Mouse (Mus musculus) left cerebral cortex, postnatal 25 days (tissue): ENCODE data around the gene Fxyd3. TPM values are rescaled to one million over a fixed set of nuclear protein-coding genes. Genes with fewer than 3 reads are reported as not detected.

Experiments used
- DNase-seq, 2 experiments: peaks; one replicate each; pipeline ENCODE4 v3.0.0; 2022; ENCODE audit warnings: low spot score in 2 of 2, mixed read lengths in 1 of 2
- intact Hi-C: fragments of 180-260 bp; cut with DNase I; formaldehyde crosslinking; loops from one replicate; pipeline ENCODE4 v1.15.1; 2025
- total RNA-seq, 2 experiments: library from RNA; stranded (reverse); gene quantifications; 2 replicates each; pipeline ENCODE4 v1.2.3; 2021

Fxyd3 gene
- total RNA-seq, 2 experiments from 2014 or later = not detected

DNA sequence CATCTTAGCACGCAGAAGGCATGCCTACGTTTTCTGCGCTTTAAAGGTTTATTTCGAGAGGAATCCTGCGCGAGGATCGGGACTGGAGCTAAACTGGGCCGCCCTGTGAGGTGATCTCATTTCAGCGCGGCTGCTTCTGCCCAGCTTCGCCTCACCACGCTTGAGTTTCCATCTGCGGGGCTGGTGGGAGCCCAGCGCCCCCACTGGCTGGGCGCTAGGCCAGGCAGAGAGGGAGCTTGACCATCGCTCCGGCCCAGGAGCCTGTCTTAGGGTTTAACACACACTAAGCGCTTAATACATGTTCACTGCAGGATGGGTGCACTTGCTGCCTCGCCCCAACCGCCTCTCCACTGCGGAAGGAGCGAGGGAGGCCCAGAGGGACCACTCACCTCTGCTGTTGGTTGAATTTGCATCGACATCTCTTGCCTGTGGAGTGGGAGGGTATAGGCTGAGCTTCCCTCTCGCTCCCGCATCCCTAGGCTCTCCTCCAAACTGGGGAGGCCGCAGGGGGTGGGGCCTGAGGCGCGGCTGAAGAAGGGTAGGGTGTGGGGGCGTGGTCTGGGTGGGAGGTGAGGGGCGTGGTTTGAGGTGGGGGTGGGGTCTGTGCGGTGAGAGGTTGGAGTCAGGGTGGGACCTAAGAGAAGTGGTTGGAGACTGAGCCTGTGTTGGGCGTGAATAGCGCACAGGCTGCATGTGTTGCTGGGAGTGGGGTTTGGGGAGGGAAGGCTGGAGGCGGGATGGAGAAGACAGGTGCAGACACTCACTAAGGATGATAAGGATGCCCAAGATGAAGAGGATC, 23.7 kb downstream of the Fxyd3 start:
- intact Hi-C loops = no loop called here
- peak; percentile 74 to 92 for DNase-seq

DNA sequence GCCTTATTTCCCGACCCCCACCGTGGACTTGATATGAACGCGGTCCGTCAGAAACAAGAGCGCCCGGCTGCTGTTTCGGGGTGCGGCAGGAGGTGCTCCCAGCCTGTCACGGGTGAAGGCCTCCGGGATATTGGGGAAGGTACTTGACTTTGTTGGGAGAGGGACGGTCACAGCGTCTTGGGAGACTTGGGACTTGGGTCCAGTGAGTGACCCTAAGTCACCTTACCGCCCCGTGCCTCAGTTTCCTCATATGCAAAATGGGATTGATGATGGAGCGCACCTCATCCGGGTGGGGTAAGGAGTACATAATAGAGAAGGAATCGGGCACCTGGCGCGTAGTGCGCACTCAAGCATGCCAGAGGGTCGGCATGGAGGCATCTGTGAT, 24.3 kb downstream of the Fxyd3 start:
- intact Hi-C loops = no loop called here
- no peak for DNase-seq

DNA sequence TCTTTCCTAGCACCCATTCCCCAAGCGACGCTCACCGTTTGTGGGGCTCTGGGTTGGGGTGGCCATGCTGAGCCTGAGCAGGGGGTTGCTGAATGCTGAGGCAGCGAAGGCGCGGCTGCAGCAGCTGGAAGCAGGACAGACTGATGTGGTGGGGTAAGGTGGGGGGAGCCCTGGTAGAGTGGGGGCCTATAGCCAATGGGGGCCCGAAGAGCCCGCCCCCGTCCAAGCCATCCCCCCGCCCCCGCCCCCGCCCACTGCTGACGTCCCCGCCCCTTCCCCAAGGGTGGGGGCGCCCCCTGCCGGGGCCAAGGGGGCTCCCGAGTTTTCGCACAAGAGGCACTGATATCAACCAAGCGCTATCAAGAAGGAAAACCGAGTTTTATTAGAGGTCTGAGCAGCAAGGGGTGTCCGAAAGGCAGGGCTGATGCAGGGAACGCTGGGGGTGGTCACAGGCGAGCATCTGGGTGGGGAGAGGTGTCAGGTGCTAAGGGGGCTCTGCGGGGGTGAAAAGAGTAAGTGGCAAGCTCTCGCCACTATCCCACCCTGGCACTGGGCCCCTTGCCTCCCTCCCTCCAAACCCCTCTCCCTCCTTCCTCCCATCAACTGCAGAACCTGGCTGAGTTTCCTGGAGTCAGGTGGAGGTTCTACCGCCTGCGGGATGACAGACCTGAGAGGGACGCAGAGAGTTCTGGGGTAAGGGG, 25.0 kb downstream of the Fxyd3 start, which contains the start of gene Fxyd7:
Gene Fxyd7, minus strand, starts transcription at position 147 of the 701 bp plus-strand sequence.
- peak; percentile 12 to 44 for DNase-seq
- intact Hi-C loops = no loop called here

DNA sequence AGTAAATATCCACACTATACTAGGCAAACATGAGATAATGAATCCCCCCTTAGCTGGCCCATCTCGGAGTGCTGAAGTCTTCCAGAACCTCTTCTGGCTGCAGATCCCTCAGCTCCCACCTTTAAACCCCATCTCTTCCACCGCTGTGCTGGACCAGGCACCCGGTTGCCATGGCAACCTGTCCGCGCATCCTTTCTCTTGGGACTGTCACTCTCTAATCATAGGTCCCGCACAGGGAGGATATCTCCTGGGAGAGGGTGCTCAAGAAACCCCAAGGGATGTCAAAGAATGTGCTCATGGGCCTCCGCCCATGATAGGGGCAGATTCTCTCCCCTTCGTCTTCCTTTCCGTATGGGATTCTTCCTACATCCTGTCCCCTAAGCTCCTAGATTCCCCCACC, 25.6 kb downstream of the Fxyd3 start:
- DNase-seq = peak; percentile 71 to 81
- intact Hi-C loops = loop anchor here (1.0 kb wide), 2 partner anchors 33 to 94 kb away; no protein-coding TSS in a partner anchor

DNA sequence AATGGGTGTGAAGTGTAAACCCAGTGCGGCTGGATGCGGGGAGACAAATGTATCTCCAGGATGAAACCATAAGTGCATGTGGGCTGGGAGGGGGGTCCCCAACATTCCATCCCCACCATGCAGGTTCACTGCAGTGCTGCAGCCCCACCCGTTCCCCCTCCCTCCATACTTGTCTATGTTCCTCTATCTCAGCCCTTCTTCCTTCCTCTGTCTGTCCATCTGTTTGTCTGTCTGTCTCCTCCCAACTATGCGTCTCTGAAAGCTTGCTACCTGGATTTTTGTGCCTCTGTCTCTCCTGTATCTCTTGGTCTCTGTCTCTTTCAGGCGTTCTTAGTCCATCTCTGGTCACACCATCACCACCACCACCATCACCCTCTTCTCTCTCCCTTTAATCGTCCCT, 26.0 kb downstream of the Fxyd3 start:
- peak in 1 of 2 experiments; percentile 16 for DNase-seq
- intact Hi-C loops = loop anchor here (1.0 kb wide), 2 partner anchors 32 to 93 kb away; no protein-coding TSS in a partner anchor

DNA sequence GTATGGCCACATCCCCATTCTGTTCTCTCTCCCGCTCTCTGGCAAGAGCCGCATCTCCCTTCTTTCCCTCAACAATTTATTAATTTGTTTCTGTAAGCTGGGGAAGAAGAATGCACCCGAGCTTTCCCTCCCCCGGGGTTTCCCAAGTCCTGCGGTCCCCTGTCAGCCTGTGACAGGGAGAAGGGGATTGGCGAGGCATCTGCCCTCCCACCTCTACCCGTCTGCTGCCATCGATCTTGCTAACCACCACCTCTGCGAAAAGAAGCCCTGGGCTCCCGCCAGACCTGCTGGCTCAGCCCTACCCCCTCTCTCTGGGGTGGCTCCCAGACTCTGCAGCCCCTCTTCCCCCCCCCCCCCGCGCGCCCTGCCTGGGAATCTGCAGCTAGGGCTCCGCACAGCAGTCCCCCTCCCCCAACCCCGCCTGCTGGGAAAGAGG, 26.6 kb downstream of the Fxyd3 start:
- DNase-seq = peak; percentile 61 to 85
- intact Hi-C loops = loop anchor here (1.0 kb wide), 2 partner anchors 32 to 93 kb away; no protein-coding TSS in a partner anchor

DNA sequence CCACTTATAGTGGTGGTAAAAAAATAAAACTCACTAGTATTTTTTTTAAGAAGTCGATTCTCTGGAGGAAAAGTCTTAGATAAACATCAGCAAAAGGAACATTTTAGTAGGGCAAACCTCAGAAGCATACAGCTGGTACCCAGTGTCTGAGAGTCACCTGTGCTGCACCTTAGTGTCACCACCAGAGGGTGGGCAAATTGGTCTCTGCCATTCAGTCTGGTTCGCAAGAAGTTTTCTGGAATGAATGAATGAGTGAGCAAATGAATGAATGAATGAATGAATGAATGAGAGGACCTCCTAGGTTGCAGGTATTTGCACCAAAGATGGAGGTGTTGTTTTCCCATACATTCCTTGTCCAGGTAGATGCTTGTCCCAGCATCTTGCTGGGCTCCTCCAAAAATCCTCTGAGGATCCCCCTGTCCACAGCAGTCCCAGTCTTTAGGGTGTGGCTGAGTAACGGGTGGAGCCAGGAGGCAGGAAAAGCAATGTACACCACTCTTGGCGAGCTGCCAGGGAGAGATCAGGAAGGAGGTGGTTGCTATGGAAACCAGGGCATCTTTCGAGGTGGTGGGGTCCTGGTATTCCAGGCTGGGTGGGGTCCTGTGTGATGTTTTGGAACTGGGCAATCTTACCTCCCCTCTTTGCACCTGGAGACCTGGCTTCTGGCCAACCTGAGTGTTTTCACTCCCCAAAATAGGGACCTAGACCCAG, 27.2 kb downstream of the Fxyd3 start:
- intact Hi-C loops = no loop called here
- peak in 1 of 2 experiments; percentile 64 for DNase-seq

DNA sequence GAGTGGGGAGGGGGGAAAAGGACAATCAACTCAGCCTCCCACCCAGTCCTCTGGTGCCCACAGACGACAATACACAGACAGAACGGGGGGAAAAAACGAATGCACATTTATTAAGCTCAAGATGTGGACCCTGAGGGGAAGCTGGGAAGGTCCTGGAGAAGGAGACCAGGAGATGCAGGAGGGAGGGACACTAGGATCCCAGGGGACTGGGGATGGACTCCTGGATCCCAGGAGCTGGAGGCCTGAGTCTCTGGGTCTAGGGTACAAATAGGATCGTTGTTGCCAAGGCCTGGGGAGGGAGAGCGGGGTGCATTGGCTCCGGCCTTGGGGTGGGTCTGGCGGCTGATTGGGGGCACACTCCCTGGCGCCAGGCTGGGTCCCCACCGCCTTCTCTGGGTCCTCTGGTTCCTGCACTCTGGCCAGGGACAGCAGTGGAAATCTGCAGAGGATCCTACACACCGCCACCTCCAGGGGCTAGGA, 34.0 kb downstream of the Fxyd3 start, which contains the start of gene Fxyd5:
Gene Fxyd5, minus strand, starts transcription at position 51 of the 480 bp plus-strand sequence.
- no peak for DNase-seq
- intact Hi-C loops = no loop called here

DNA sequence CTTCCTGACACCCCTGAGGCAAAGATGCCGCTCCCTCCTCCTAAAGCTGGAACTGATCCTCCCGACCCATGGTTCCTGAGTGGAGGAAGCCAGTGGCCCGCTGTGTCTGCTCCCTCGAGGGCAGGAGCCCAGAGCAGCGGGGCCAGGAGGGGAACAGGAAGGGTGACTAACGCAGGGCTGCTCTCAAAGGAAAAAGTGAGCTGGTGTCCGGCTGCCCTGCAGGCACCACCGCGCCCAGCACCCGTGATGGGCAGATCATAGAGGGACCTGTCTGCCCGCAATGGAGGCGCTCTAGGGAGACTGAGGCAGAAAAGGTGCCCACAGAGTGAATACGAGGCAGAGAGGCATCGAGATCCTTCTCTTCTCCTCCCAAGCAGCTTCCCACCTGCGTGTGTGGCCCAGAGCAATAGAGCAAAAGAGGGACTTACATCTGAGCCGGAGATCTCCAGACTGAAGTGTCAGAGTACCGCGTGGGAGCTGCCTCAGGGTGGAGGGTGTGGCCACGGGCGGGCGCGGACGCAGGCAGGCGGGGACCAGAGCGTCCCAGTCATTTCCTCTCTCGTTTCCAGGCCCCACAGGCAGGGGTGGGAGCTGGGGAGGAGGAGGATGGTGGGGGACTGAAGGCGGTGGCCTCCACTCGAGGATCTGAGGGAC, 34.7 kb downstream of the Fxyd3 start:
- intact Hi-C loops = no loop called here
- DNase-seq = no peak

DNA sequence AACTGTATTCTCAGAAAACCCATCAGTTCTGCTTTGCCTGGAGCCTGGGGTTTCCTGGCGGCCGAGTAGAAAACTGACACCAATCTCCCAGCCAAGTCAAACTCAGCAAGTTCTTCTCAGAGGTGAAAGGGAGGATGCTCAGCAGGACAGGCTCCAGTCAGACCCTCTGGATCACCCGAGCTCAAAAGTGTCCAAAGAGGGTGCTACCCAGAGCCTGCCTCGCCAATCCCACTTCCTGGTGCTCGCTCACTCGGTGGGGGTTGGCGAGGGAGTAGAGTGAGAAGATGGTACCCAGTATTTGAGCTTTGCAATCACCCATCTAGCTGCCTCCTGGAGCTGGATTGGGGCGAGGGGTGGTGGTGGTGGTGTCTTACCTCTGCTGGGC, 35.5 kb downstream of the Fxyd3 start:
- intact Hi-C loops = no loop called here
- DNase-seq = no peak

DNA sequence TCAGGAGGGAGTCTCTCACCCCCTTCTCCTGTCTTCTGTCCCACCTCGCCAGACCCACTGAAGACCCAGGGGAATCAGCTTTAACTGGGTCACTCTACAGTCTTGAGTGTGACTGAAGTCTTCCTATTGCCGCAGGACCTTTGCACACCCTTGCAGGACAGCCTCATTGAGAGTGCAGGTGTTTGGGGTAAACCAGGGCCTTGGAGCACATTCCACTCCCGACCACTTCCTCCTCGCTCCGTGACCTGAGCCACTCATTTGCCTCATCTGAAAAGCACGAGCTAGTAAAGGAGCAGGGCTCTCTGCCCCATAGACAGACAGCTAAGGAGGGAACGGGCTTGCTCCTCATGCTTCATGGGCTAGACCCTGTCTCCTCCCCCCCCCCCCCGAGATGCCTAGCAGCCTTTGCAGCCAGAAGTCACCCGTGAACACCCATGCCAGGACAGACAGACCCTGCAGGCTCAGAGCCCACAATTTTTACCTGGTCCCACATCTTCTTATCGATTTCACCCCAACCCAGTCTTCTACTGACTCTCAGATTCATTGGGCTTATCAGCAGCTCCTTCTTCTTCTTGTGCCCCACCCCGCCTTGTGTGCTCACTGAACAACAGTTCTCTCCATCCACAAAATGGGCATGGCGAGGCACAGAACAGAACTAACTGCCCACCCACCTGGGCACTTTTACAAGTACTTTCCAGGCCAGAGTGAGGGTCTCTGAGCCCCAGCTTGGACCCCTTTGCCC, 36.1 kb downstream of the Fxyd3 start:
- DNase-seq = no peak
- intact Hi-C loops = no loop called here

DNA sequence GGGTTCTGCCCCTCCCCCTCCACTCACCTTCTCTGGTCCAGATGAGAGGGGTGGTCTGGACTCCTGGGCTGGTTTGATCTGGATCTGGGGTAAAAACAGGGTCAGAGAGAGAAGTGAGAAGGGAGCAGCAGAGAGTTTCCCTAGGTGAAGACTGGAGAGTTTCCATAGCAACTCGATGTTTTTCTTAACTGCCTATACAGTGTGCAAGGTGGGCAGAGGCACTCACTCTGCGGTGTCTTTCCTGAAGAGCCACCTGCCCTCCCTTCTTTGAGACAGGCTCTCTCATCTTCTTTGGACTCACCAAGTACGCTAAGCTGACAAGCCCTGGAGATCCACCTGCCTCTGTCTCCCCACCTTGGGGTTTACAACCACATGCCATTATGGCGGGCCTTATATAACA, 37.5 kb downstream of the Fxyd3 start:
- intact Hi-C loops = no loop called here
- no peak for DNase-seq

DNA sequence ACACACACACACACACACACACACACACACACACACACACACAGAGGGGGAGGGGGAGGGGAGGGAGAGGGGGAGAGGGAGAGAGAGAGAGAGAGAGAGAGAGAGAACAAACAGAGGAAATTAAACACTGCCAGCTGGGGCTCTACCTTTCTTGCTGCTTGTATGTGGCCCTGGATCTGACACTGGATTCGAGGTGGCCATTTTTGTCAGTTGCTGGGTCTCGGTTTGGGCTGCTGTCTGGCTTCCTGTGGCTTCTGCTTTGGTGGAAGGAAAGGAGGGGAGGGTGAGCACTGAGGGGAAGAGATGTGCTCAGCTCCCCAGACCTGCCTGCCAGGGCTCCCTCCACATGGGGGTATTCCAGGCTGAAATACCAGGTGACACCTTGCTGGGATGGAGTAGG, 38.8 kb downstream of the Fxyd3 start:
- no peak for DNase-seq
- intact Hi-C loops = no loop called here

DNA sequence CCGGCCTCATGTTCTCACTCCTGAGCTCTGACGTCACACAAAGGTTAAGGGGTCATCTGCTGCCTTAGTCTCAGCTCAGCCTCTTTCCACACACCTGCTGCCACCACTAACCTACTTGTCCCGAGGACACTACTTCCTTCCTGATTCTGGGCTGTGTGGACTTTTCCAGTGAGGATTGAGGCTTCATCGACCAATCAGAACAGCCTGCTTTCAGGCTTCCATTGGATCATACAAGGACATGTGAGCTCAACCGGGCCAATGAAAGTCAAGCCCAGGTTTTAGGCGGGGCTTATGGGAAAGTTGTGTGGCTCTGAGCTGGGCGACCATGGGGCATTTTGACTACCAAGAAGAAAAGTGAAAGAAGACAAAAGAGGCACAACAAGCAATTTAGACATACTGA, 39.6 kb downstream of the Fxyd3 start:
- no peak for DNase-seq
- intact Hi-C loops = no loop called here

DNA sequence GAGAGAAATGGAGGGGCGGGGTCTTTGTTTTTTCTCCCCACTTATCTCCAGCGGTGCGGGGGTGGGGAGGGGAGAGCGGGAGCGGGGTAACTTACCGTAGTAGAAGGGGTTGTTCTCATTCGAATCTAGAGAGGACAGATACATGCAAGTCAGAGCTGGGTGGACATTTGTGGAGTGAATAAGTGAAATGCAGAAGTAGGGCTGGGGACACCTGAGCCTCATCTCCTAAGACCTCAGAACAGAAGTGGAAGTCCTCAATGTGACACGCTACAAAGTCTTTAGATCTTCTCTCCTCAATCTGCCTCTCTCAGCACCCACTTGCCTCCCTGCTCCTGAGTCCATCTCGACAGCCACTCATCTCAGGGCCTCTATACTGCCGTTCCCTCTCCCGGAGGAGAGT, 41.2 kb downstream of the Fxyd3 start:
- intact Hi-C loops = no loop called here
- no peak for DNase-seq

DNA sequence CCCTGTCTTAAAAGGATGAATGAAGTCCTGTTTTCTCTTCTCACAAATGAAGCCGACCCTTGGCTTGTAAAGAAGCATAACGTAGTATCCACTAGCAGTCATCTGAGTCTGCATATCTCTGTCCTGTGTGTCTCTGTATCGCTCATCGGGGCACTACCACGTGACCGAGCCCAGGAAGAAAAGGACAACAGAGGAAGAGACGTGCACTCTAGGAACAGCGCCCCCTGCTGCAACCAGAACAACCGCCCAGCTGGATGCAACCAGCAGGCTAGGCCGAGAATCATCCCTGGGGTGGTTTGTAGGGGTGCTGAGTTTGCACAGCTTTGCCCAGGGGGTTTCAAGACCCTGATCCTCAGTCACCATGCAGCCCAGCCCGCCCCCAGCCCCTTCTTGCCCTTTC, 41.7 kb downstream of the Fxyd3 start:
- intact Hi-C loops = no loop called here

DNA sequence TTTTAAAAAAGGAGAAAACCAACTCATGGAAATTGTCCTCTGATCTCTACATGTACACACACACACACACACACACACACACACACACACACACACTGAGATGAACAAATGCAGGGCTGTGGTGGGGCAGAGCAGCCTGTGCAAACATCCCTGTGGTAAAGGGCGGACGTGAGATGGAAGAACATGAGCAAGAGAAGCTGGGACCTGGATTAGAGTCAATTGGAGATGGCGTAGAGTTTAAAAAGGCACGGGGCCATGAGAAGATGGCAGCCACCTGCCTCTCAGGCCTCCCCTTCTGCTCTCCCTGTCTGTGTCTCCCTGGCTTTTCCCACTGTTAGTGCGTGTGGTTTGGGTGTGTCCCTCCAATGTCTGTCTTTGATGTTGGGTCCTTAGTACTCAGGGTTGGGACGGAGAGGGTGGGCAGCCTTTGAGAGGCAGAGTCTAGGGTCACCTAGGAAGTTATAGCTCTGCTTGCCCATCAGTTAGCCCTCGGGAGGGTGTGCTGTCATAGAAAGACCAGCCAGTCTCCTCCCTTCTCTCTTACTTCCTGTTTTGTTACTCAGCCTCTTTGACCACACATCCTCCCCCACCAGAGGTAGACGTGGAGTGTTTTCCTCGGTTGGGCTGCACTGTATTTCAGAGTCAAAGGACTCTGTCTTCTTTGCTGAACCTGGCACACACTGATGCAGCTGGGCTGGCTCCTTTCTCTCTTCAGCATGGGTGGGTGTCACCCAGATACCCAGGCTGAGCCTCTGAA, 42.9 kb downstream of the Fxyd3 start:
- intact Hi-C loops = no loop called here
- no peak for DNase-seq

More for the DNA sequence above, 41.7 kb downstream of the Fxyd3 start:
- no peak for DNase-seq

DNA sequence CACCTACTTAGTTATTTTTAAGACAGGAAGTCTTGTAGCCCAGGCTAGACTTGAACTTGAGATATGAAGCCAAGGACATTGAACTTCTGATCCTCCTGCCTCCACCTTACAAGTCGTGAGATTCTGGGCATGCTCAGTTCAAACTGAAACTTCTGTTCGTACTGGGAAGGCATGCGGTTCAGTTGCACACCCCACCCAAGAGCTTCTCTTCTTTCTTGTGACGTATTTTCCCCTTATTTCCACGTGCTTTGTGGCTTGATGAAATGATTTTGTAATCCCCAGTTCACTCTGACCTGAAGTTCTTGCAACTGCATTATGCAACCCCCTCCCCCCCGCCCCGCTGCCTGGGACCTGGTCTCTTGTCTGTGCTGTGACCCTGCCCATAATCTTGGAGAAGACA, 44.8 kb downstream of the Fxyd3 start:
- intact Hi-C loops = no loop called here
- DNase-seq = no peak
